Mouse (Mus musculus) spleen, adult 2 months (tissue): ENCODE measurements around the gene Slc6a19.

Source experiments
- CTCF ChIP-seq: fragments of 200-500 bp; IDR thresholded peaks from 2 replicates; pipeline ENCODE4 v1.5.1; 2011; ENCODE audit warnings: mild to moderate bottlenecking, inconsistent platforms; ENCODE audit not compliant: insufficient read depth, insufficient read length, insufficient replicate concordance; ENCODE audit errors: extremely low read depth
- POLR2A ChIP-seq: fragments of 200-500 bp; IDR thresholded peaks from 2 replicates; pipeline ENCODE4 v1.6.1; 2011; ENCODE audit warnings: low read depth, low read length, inconsistent platforms

DNA sequence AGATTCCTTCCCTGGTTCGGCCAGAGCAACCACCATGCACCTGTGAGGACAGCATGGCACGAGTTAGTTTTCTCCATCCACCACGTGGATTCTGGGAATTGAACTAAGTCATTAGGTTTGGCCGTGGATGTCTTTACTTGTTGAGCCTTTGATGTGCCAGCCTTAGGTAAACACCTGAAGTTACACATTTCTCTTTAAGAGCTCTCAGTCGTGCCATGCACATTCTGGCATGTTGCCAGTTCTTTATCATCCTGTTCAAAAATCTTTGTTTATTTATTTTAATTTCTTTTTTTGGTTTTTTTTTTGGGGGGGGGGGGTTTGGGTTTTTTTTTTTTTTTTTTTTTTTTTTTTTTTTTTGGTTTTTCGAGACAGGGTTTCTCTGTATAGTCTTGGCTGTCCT lies 66.8 kb downstream of the Slc6a19 start:
- TF ChIP-seq CTCF: no peak
- TF ChIP-seq POLR2A: no peak
